Comparison of ENCODE assay signal across 8 mouse cellular contexts in genomic region chr10:96333224-96333623, GRCm38 (mm10).
A peak's percentile ranks its signal among the peaks of the same experiment; 100 is the strongest.
DNase-seq lines count a peak whose midpoint lies in the region.

No protein-coding gene starts in this region.

- DNase-seq in layer of hippocampus, adult 9-11 months, result peak; percentile 75
- no peak for DNase-seq in layer of hippocampus, adult 9-10 months (ENCODE audit: low spot score)
- peak; percentile 21 for DNase-seq in adipocyte (ENCODE audit: low spot score)
- DNase-seq in kidney, adult 9 months, result peak; percentile 28
- DNase-seq in naive thymus-derived CD4-positive, alpha-beta T cell, adult 2 months (ENCODE audit: low read depth), result peak; percentile 75
- no peak for DNase-seq in urinary bladder, postnatal 4 days (ENCODE audit: low spot score in 2 of 2)
- no peak for DNase-seq in ovary, postnatal 14 days (ENCODE audit: low spot score)
- no peak for DNase-seq in embryo, embryonic 9.5 days (ENCODE audit: extremely low spot score)

Comparison
In these comparisons a context has a peak if more than half of its experiments do, and no peak if none do; other contexts are left out.
1. DNase-seq: peak in layer of hippocampus, adult 9-11 months (single experiment), adipocyte (single experiment), kidney, adult 9 months (single experiment) and naive thymus-derived CD4-positive, alpha-beta T cell, adult 2 months (single experiment); none in layer of hippocampus, adult 9-10 months (single experiment), urinary bladder, postnatal 4 days (0 of 2), ovary, postnatal 14 days (single experiment) and embryo, embryonic 9.5 days (single experiment).